Mouse (Mus musculus) C2C12 (cell line): Measurements from ENCODE around the gene Tmem63b.

Experiments used
- CTCF ChIP-seq: IDR thresholded peaks from one replicate; pipeline ENCODE4 v1.5.1; 2011; ENCODE audit not compliant: control insufficient read depth, insufficient read depth, insufficient read length
- MAX ChIP-seq: IDR thresholded peaks from one replicate; pipeline ENCODE4 v1.6.1; 2011; ENCODE audit warnings: mild to moderate bottlenecking, control low read depth
- USF1 ChIP-seq: IDR thresholded peaks from one replicate; pipeline ENCODE4 v1.6.1; 2011; ENCODE audit warnings: low read depth, mild to moderate bottlenecking, control low read depth, moderate library complexity

DNA sequence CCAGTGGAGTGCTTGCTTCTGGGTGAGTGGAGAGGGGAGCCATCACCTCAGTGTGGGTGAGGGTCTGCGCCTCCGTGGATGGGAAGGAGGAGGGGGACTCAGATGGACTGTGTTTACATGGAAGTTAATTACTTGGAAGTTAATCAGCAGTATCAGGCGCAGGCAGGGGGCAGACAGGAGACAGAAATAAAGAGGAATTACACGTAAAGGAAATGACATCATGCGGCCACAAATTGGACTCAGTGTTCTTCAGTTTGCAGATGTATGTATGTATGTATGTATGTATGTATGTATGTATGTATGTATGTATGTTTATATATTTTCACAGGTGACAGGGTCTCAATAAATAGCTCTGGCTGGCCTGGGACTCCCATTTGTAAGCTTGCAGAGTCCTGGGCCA lies 20.1 kb upstream of the Tmem63b start:
- TF ChIP-seq CTCF (no peak), MAX (no peak), USF1 (no peak)
